17 mouse cellular contexts compared by ENCODE assay signal in genomic region chr11:116935354-116935753, GRCm38 (mm10). TPM values are rescaled to one million over a fixed set of nuclear protein-coding genes. Genes with fewer than 3 reads are reported as not detected.
DNase-seq lines count a peak whose midpoint lies in the region; ATAC-seq and TF ChIP-seq lines count a peak whose summit lies in the region.
"Had no signal": no experiment of that assay in that cellular context is flagged by ENCODE, and none has a peak within 500 bp of the region (broad histone marks: within the 10 kb centered on the region; RNA-seq: fewer than 3 reads in every experiment).

No protein-coding gene starts in this region.

- no peak for DNase-seq in forebrain, embryonic 14.5 days (ENCODE audit: low spot score)
- DNase-seq in retina, postnatal 1 day = peak; percentile 43
- DNase-seq in retina, embryonic 14.5 days (ENCODE audit: low spot score) = no peak
- no peak for DNase-seq in lung, postnatal 0 days (ENCODE audit: low spot score)
- DNase-seq in lung, adult 18-20 months = no peak
- no peak for DNase-seq in lung, postnatal 14 days
- DNase-seq: adrenal gland, postnatal 14 days; B cell, adult 2 months; gastrocnemius, postnatal 10 days; liver, embryonic 13.5 days; thymus, adult 18-20 months had no signal

- H3K36me3 ChIP-seq in forebrain, embryonic 15.5 days = peaks cover 52% of the 10 kb centered on the region
- H3K36me3 ChIP-seq in forebrain, embryonic 14.5 days (ENCODE audit: control insufficient read depth, insufficient read depth, low read length) = peaks cover 66% of the 10 kb centered on the region
- peaks cover 18% of the 10 kb centered on the region for H3K36me3 ChIP-seq in midbrain, embryonic 15.5 days (replicated peaks)
- no peaks in the 10 kb centered on the region for H3K36me3 ChIP-seq in lung, postnatal 0 days (ENCODE audit: insufficient read depth, low read length)
- H3K36me3 ChIP-seq: heart, embryonic 13.5 days; liver, embryonic 13.5 days had no signal

- no peak overlapping the region for H3K4me3 ChIP-seq in forebrain, embryonic 15.5 days
- H3K4me3 ChIP-seq in forebrain, embryonic 14.5 days (ENCODE audit: low read depth, low read length) = no peak overlapping the region
- H3K4me3 ChIP-seq in midbrain, embryonic 15.5 days = no peak overlapping the region
- H3K4me3 ChIP-seq in lung, postnatal 0 days (ENCODE audit: low read depth, low read length) = no peak overlapping the region
- H3K4me3 ChIP-seq: erythroblast, embryonic 14.5 days; heart, embryonic 13.5 days; liver, embryonic 13.5 days had no signal

- TF ChIP-seq EP300 in lung, postnatal 0 days (IDR thresholded peaks at IDR 0.05) = no peak

- no peaks in the 10 kb centered on the region for H3K9me3 ChIP-seq in forebrain, embryonic 15.5 days
- H3K9me3 ChIP-seq in forebrain, embryonic 14.5 days (replicated peaks; ENCODE audit: control insufficient read depth, low read length) = no peaks in the 10 kb centered on the region
- no peaks in the 10 kb centered on the region for H3K9me3 ChIP-seq in midbrain, embryonic 15.5 days
- no peaks in the 10 kb centered on the region for H3K9me3 ChIP-seq in lung, postnatal 0 days (ENCODE audit: low read length)
- H3K9me3 ChIP-seq: heart, embryonic 13.5 days; liver, embryonic 13.5 days had no signal

- H3K9ac ChIP-seq in forebrain, embryonic 15.5 days (replicated peaks) = no peak overlapping the region
- H3K9ac ChIP-seq in forebrain, embryonic 14.5 days (ENCODE audit: low read length) = no peak overlapping the region
- H3K9ac ChIP-seq in midbrain, embryonic 15.5 days = no peak overlapping the region
- no peak overlapping the region for H3K9ac ChIP-seq in lung, postnatal 0 days (replicated peaks; ENCODE audit: low read depth)
- H3K9ac ChIP-seq: heart, embryonic 13.5 days; liver, embryonic 13.5 days had no signal

- no peak for TF ChIP-seq CTCF in lung, postnatal 0 days (IDR thresholded peaks at IDR 0.05)

- no peak for ATAC-seq in forebrain, embryonic 15.5 days (replicated peaks)
- no peak for ATAC-seq in forebrain, embryonic 14.5 days
- ATAC-seq in midbrain, embryonic 15.5 days (replicated peaks) = no peak
- no peak for ATAC-seq in lung, postnatal 0 days
- ATAC-seq: inflammation-experienced regulatory T-cells, adult 6 months had no signal

- 57% methylated on average over 8 of the region's 9 CpGs for WGBS in forebrain, embryonic 15.5 days
- 64% methylated on average over 9 of the region's 9 CpGs for WGBS in forebrain, embryonic 14.5 days
- 59% methylated on average over 9 of the region's 9 CpGs for WGBS in midbrain, embryonic 15.5 days
- WGBS in lung, postnatal 0 days = 40% methylated on average over 8 of the region's 9 CpGs

- H3K4me2 ChIP-seq in forebrain, embryonic 15.5 days (replicated peaks) = no peak overlapping the region
- H3K4me2 ChIP-seq in forebrain, embryonic 14.5 days (ENCODE audit: low read length) = no peak overlapping the region
- H3K4me2 ChIP-seq in midbrain, embryonic 15.5 days = no peak overlapping the region
- H3K4me2 ChIP-seq in lung, postnatal 0 days (replicated peaks; ENCODE audit: low read depth, low read length) = no peak overlapping the region
- H3K4me2 ChIP-seq: heart, embryonic 13.5 days; liver, embryonic 13.5 days had no signal

- H3K27ac ChIP-seq in forebrain, embryonic 15.5 days (replicated peaks) = 0 out of 2 replicates have a peak overlapping the region, but pooled peaks have one; percentile 41
- H3K27ac ChIP-seq in forebrain, embryonic 14.5 days (ENCODE audit: low read depth, low read length) = no peak overlapping the region
- H3K27ac ChIP-seq in midbrain, embryonic 15.5 days = peak overlapping the region; percentile 54; the same call in 1 of the 2 replicates
- no peak overlapping the region for H3K27ac ChIP-seq in lung, postnatal 0 days (ENCODE audit: low read length)
- H3K27ac ChIP-seq: heart, embryonic 13.5 days; liver, embryonic 13.5 days; macrophage had no signal

- H3K27me3 ChIP-seq in forebrain, embryonic 15.5 days = no peaks in the 10 kb centered on the region
- no peaks in the 10 kb centered on the region for H3K27me3 ChIP-seq in forebrain, embryonic 14.5 days (replicated peaks; ENCODE audit: control insufficient read depth, insufficient read depth, low read length)
- H3K27me3 ChIP-seq in midbrain, embryonic 15.5 days (replicated peaks) = no peaks in the 10 kb centered on the region
- no peaks in the 10 kb centered on the region for H3K27me3 ChIP-seq in lung, postnatal 0 days (replicated peaks; ENCODE audit: insufficient read depth, low read length)

- H3K4me1 ChIP-seq in forebrain, embryonic 15.5 days = peaks cover 18% of the 10 kb centered on the region
- peaks cover 6% of the 10 kb centered on the region; the same call in 1 of the 2 replicates for H3K4me1 ChIP-seq in forebrain, embryonic 14.5 days (ENCODE audit: control insufficient read depth, insufficient read depth, low read length)
- H3K4me1 ChIP-seq in midbrain, embryonic 15.5 days = peaks cover 24% of the 10 kb centered on the region
- H3K4me1 ChIP-seq in lung, postnatal 0 days (ENCODE audit: insufficient read depth, low read depth, low read length) = no peaks in the 10 kb centered on the region
- H3K4me1 ChIP-seq: liver, embryonic 13.5 days had no signal

RNA-seq across cellular contexts. Expression of gene Mgat5b, which starts 16.7 kb away (rescaled TPM):
- polyA plus RNA-seq in forebrain, embryonic 15.5 days (2015; fragmentation: Nextera tagmentation; extraction: Ambion mirVana) = 32.0 and 32.8 TPM in 2 replicates
- 21.1 and 23.3 TPM in 2 replicates for polyA plus RNA-seq in forebrain, embryonic 14.5 days (2014; fragmentation: Nextera tagmentation; extraction: Ambion mirVana)
- 28.3 and 28.6 TPM in 2 replicates for polyA plus RNA-seq in midbrain, embryonic 15.5 days (2015; fragmentation: Nextera tagmentation; extraction: Ambion mirVana)
- not detected in 2 replicates for polyA plus RNA-seq in lung, postnatal 0 days (2015; fragmentation: Nextera tagmentation; extraction: Ambion mirVana)
- polyA plus RNA-seq: erythroblast, embryonic 14.5 days; inflammation-experienced regulatory T-cells, adult 6 months; liver, embryonic 13.5 days; macrophage had no signal

Comparison
In these comparisons a context has a peak if more than half of its experiments do, and no peak if none do; other contexts are left out.
1. H3K27ac ChIP-seq: peak in forebrain, embryonic 15.5 days (single experiment) and midbrain, embryonic 15.5 days (single experiment); none in forebrain, embryonic 14.5 days (single experiment) and lung, postnatal 0 days (single experiment).
2. RNA of gene Mgat5b, which starts 16.7 kb away (polyA plus RNA-seq): 32.0 to 32.8 TPM in forebrain, embryonic 15.5 days, 28.3 to 28.6 TPM in midbrain, embryonic 15.5 days and 21.1 to 23.3 TPM in forebrain, embryonic 14.5 days; not detected in lung, postnatal 0 days; every median in the first group is over 10 times any median in the second.